Mouse (Mus musculus): ENCODE results near the gene Olfr709-ps1. TPM values are rescaled to one million over a fixed set of nuclear protein-coding genes. Genes with fewer than 3 reads are reported as not detected.
"Not testable (repeated sequence)": the region's sequence is repeated elsewhere in the genome, so short reads cannot be mapped to it uniquely, and the experiment has no call there.

Gene Olfr709-ps1
- not detected in 2 replicates for total RNA-seq (2017)

GRCm38 (mm10) chr7:106932119-106932518 lies at the start of gene Olfr709-ps1:
Gene Olfr709-ps1 (minus strand): TSS chr7:106932219.
- ATAC-seq (replicated peaks; ENCODE audit: low read depth, poor library complexity, severe bottlenecking) = no peak

- no peak for ATAC-seq (replicated peaks; ENCODE audit: low read depth, poor library complexity, severe bottlenecking)
Measured at GRCm38 (mm10) chr7:106975353-106975752, 43.3 kb upstream of the Olfr709-ps1 start, which contains the start of gene Olfr711. Gene Olfr711 (minus strand): TSS chr7:106975453.

GRCm38 (mm10) chr7:106967503-106967902 lies 35.5 kb upstream of the Olfr709-ps1 start:
- ATAC-seq (replicated peaks; ENCODE audit: low read depth, poor library complexity, severe bottlenecking) = 0 out of 2 replicates have a peak, but pooled peaks have one; percentile 15

- no peak for ATAC-seq (replicated peaks; ENCODE audit: low read depth, poor library complexity, severe bottlenecking)
Measured at GRCm38 (mm10) chr7:106963837-106964236, 31.8 kb upstream of the Olfr709-ps1 start, which contains the start of gene Olfr6. Gene Olfr6 (minus strand): TSS chr7:106963937.

GRCm38 (mm10) chr7:106948212-106948611 lies 16.2 kb upstream of the Olfr709-ps1 start, which contains the start of gene Olfr710:
Gene Olfr710 (minus strand): TSS chr7:106948312.
- no peak for ATAC-seq (replicated peaks; ENCODE audit: low read depth, poor library complexity, severe bottlenecking)

- not testable (repeated sequence) for ATAC-seq (replicated peaks; ENCODE audit: low read depth, poor library complexity, severe bottlenecking)
Measured at GRCm38 (mm10) chr7:106920961-106921360, 11.1 kb downstream of the Olfr709-ps1 start.

GRCm38 (mm10) chr7:106907676-106908075 lies 24.3 kb downstream of the Olfr709-ps1 start, which contains the start of gene Olfr1532-ps1:
Gene Olfr1532-ps1 (plus strand): TSS chr7:106908001.
- ATAC-seq (replicated peaks; ENCODE audit: low read depth, poor library complexity, severe bottlenecking) = 0 out of 2 replicates have a peak, but pooled peaks have one; percentile 42

GRCm38 (mm10) chr7:106901141-106901540 lies 30.9 kb downstream of the Olfr709-ps1 start, which contains the start of gene Olfr707:
Gene Olfr707 (minus strand): TSS chr7:106901241.
- ATAC-seq (replicated peaks; ENCODE audit: low read depth, poor library complexity, severe bottlenecking) = not testable (repeated sequence)

GRCm38 (mm10) chr7:106888062-106888461 lies 44.0 kb downstream of the Olfr709-ps1 start, which contains the start of gene Olfr706:
Gene Olfr706 (minus strand): TSS chr7:106888162.
- no peak for ATAC-seq (replicated peaks; ENCODE audit: low read depth, poor library complexity, severe bottlenecking)

- no peak for ATAC-seq (replicated peaks; ENCODE audit: low read depth, poor library complexity, severe bottlenecking)
Measured at GRCm38 (mm10) chr7:106876791-106877190, 55.2 kb downstream of the Olfr709-ps1 start, which contains the start of gene Olfr705. Gene Olfr705 (minus strand): TSS chr7:106876891.

Other genes starting within 250 kb of the Olfr709-ps1 start
- not detected in 2 replicates for gene Olfr694, start 240.4 kb downstream of the Olfr709-ps1 start, total RNA-seq (2017)
- gene Olfr695, start 215.8 kb downstream of the Olfr709-ps1 start, total RNA-seq (2017) = not detected in 2 replicates
- not detected in 2 replicates for gene Olfr697, start 189.8 kb downstream of the Olfr709-ps1 start, total RNA-seq (2017)
- not detected in 2 replicates for gene Olfr698, start 176.8 kb downstream of the Olfr709-ps1 start, total RNA-seq (2017)
- not detected in 2 replicates for gene Olfr699, start 139.0 kb downstream of the Olfr709-ps1 start, total RNA-seq (2017)
- not detected in 2 replicates for gene Olfr700, start 123.4 kb downstream of the Olfr709-ps1 start, total RNA-seq (2017)
- gene Olfr701, start 118.1 kb downstream of the Olfr709-ps1 start, total RNA-seq (2017) = not detected in 2 replicates
- not detected in 2 replicates for gene Olfr702, start 98.3 kb downstream of the Olfr709-ps1 start, total RNA-seq (2017)
- gene Olfr703, start 88.9 kb downstream of the Olfr709-ps1 start, total RNA-seq (2017) = not detected in 2 replicates
- not detected in 2 replicates for gene Olfr704, start 69.0 kb downstream of the Olfr709-ps1 start, total RNA-seq (2017)
- gene Olfr705, start 55.3 kb downstream of the Olfr709-ps1 start, total RNA-seq (2017) = not detected in 2 replicates
- not detected in 2 replicates for gene Olfr706, start 44.1 kb downstream of the Olfr709-ps1 start, total RNA-seq (2017)
- not detected in 2 replicates for gene Olfr707, start 31.0 kb downstream of the Olfr709-ps1 start, total RNA-seq (2017)
- gene Olfr1532-ps1, start 24.2 kb downstream of the Olfr709-ps1 start, total RNA-seq (2017) = not detected in 2 replicates
- gene Olfr710, start 16.1 kb upstream of the Olfr709-ps1 start, total RNA-seq (2017) = not detected in 2 replicates
- not detected in 2 replicates for gene Olfr6, start 31.7 kb upstream of the Olfr709-ps1 start, total RNA-seq (2017)
- not detected in 2 replicates for gene Olfr711, start 43.2 kb upstream of the Olfr709-ps1 start, total RNA-seq (2017)
- 0.87 TPM in 1 of 2 replicates, not detected in the other for gene Olfr2, start 73.9 kb upstream of the Olfr709-ps1 start, total RNA-seq (2017)
- not detected in 2 replicates for gene Olfr713, start 99.0 kb upstream of the Olfr709-ps1 start, total RNA-seq (2017)
- not detected in 2 replicates for gene Olfr714, start 138.8 kb upstream of the Olfr709-ps1 start, total RNA-seq (2017)
- gene Olfr17, start 161.0 kb upstream of the Olfr709-ps1 start, total RNA-seq (2017) = not detected in 2 replicates
- gene Olfr715b, start 178.2 kb upstream of the Olfr709-ps1 start, total RNA-seq (2017) = not detected in 2 replicates
- gene Olfr715, start 198.9 kb upstream of the Olfr709-ps1 start, total RNA-seq (2017) = not detected in 2 replicates
- not detected in 2 replicates for gene Olfr716, start 206.1 kb upstream of the Olfr709-ps1 start, total RNA-seq (2017)
- not detected in 2 replicates for gene Nlrp14, start 234.8 kb upstream of the Olfr709-ps1 start, total RNA-seq (2017)

Data from common myeloid progenitor, adult 5-6 weeks (primary cell).